Mouse (Mus musculus) heart, postnatal 14 days (tissue): ENCODE results near the gene Pgs1. TPM values are rescaled to one million over a fixed set of nuclear protein-coding genes. Genes with fewer than 3 reads are reported as not detected.

Source experiments
- DNase-seq, 2 experiments: peaks; one replicate each; pipeline ENCODE4 v3.0.0; 2021 to 2022
- intact Hi-C: fragments of 180-260 bp; cut with DNase I; formaldehyde crosslinking; loops from one replicate; pipeline ENCODE4 v1.15.1; 2025
- microRNA-seq, 2 experiments: library from miRNA; unstranded; fragments of <30 nt; microRNA quantifications; one replicate each; pipeline ENCODE4 v1.2.0; 2021 to 2022
- total RNA-seq, 2 experiments: library from RNA; stranded (reverse); gene quantifications; 2 replicates each; pipeline ENCODE4 v1.2.3; 2021

Gene Pgs1
- total RNA-seq, 2 experiments from 2014 or later, result 20.5 to 22.3 TPM

- intact Hi-C loops, result no loop called here
- no peak for DNase-seq
These were observed 43.1 kb downstream of the Pgs1 start for GRCm38 (mm10) chr11:118029170-118029569.

GRCm38 (mm10) chr11:118031134-118031533, 45.0 kb downstream of the Pgs1 start:
- intact Hi-C loops, result no loop called here

GRCm38 (mm10) chr11:118034395-118034794, 48.3 kb downstream of the Pgs1 start:
- no peak for DNase-seq
- intact Hi-C loops, result no loop called here

More at GRCm38 (mm10) chr11:118031134-118031533, 45.0 kb downstream of the Pgs1 start:
- no peak for DNase-seq

GRCm38 (mm10) chr11:118035068-118035467, 49.0 kb downstream of the Pgs1 start:
- no peak for DNase-seq
- intact Hi-C loops, result no loop called here

GRCm38 (mm10) chr11:118042791-118043190, 56.7 kb downstream of the Pgs1 start:
- no peak for DNase-seq
- intact Hi-C loops, result no loop called here

GRCm38 (mm10) chr11:118043293-118043907, 57.3 kb downstream of the Pgs1 start:
- peak; percentile 62 to 77 for DNase-seq
- intact Hi-C loops, result no loop called here

GRCm38 (mm10) chr11:118049641-118050040, 63.5 kb downstream of the Pgs1 start:
- intact Hi-C loops, result no loop called here
- no peak for DNase-seq

- intact Hi-C loops, result no loop called here
- DNase-seq, result no peak
These were observed 64.1 kb downstream of the Pgs1 start for GRCm38 (mm10) chr11:118050174-118050573.

GRCm38 (mm10) chr11:118058367-118058766, 72.3 kb downstream of the Pgs1 start:
- intact Hi-C loops, result no loop called here
- no peak for DNase-seq

GRCm38 (mm10) chr11:118058872-118059271, 72.8 kb downstream of the Pgs1 start:
- DNase-seq, result no peak
- intact Hi-C loops, result no loop called here

- no peak for DNase-seq
- intact Hi-C loops, result no loop called here
These were observed 73.9 kb downstream of the Pgs1 start for GRCm38 (mm10) chr11:118060038-118060437.

GRCm38 (mm10) chr11:118067588-118067987, 81.5 kb downstream of the Pgs1 start:
- intact Hi-C loops, result no loop called here

GRCm38 (mm10) chr11:118068812-118069332, 82.8 kb downstream of the Pgs1 start:
- no peak for DNase-seq
- intact Hi-C loops, result no loop called here

More at GRCm38 (mm10) chr11:118067588-118067987, 81.5 kb downstream of the Pgs1 start:
- no peak for DNase-seq

- intact Hi-C loops, result no loop called here
These were observed 85.3 kb downstream of the Pgs1 start for GRCm38 (mm10) chr11:118071227-118071912.

More at GRCm38 (mm10) chr11:118071227-118071912, 85.3 kb downstream of the Pgs1 start:
- DNase-seq, result no peak

Small RNAs within 50 kb of the gene (microRNA-seq; reads per million reads assigned to microRNA genes)
- 1.6 to 1.8 reads per million in 2 experiments for gene Mir6933

Other genes with a start within 250 kb of the Pgs1 start
- 1 to 10 TPM; 5.0 to 7.3 TPM for gene Tmc8, start 204.2 kb upstream of the Pgs1 start, total RNA-seq
- 10 to 100 TPM; 27.0 to 30.2 TPM for gene Tmc6, start 204.1 kb upstream of the Pgs1 start, total RNA-seq
- not detected for gene 6030468B19Rik, start 188.6 kb upstream of the Pgs1 start, total RNA-seq
- 1 to 10 TPM in 1 of 2 experiments, under 1 TPM in 1; 0.98 to 2.3 TPM for gene Gm20708, start 176.6 kb upstream of the Pgs1 start, total RNA-seq
- gene Syngr2, start 176.6 kb upstream of the Pgs1 start, total RNA-seq, result 100 to 1,000 TPM; 108 to 109 TPM
- 1 to 10 TPM; 4.2 to 6.6 TPM for gene Afmid, start 160.4 kb upstream of the Pgs1 start, total RNA-seq
- 1 to 10 TPM; 5.6 to 9.7 TPM for gene Tk1, start 160.2 kb upstream of the Pgs1 start, total RNA-seq
- gene Birc5, start 137.0 kb upstream of the Pgs1 start, total RNA-seq, result 1 to 10 TPM; 3.8 to 9.8 TPM
- not detected for gene Tmem235, start 125.5 kb upstream of the Pgs1 start, total RNA-seq
- gene Tha1, start 112.8 kb upstream of the Pgs1 start, total RNA-seq, result 1 to 10 TPM; 6.3 to 6.8 TPM
- gene Socs3, start 16.2 kb upstream of the Pgs1 start, total RNA-seq, result 1 to 10 TPM; 4.1 to 5.1 TPM
- under 1 TPM; 0.10 to 0.17 TPM for gene Dnah17, start 144.3 kb downstream of the Pgs1 start, total RNA-seq